Mouse (Mus musculus) neural tube, embryonic 11.5 days (tissue): Measurements from ENCODE around the gene Slc27a1. TPM values are rescaled to one million over a fixed set of nuclear protein-coding genes. Genes with fewer than 3 reads are reported as not detected.

Experiments used
- ATAC-seq: fragments of 200-750 bp; cut with Nextera tagmentation; 2 replicates; pipeline ENCODE4 v1.8.0; 2017; ENCODE audit warnings: moderate number of reproducible peaks, mild to moderate bottlenecking, moderate TSS enrichment, moderate library complexity; ENCODE audit not compliant: insufficient read depth, low FRiP score, low TSS enrichment
- DNase-seq: peaks from one replicate; pipeline ENCODE4 v3.0.0-alpha.2; 2015; ENCODE audit warnings: low spot score
- H3K27ac ChIP-seq: fragments of 300-500 bp; sonication (generic); 2 replicates; pipeline ENCODE4 v1.5.1; 2014; ENCODE audit warnings: low read depth, mild to moderate bottlenecking, low read length
- H3K27me3 ChIP-seq: fragments of 300-500 bp; sonication (generic); 2 replicates; pipeline ENCODE4 v1.6.1; 2014; ENCODE audit warnings: mild to moderate bottlenecking, low read length, mixed read lengths; ENCODE audit not compliant: control insufficient read depth, insufficient read depth
- H3K36me3 ChIP-seq: fragments of 300-500 bp; sonication (generic); 2 replicates; pipeline ENCODE4 v1.6.1; 2014; ENCODE audit warnings: mild to moderate bottlenecking, low read length, moderate library complexity, mixed read lengths; ENCODE audit not compliant: control insufficient read depth, insufficient read depth
- H3K4me1 ChIP-seq: fragments of 300-500 bp; sonication (generic); 2 replicates; pipeline ENCODE4 v1.6.1; 2014; ENCODE audit warnings: low read length, mixed read lengths; ENCODE audit not compliant: control insufficient read depth, insufficient read depth
- H3K4me2 ChIP-seq: fragments of 300-500 bp; sonication (generic); 2 replicates; pipeline ENCODE4 v1.6.1; 2014; ENCODE audit warnings: low read depth, mild to moderate bottlenecking, moderate library complexity
- H3K4me3 ChIP-seq: fragments of 300-500 bp; sonication (generic); 2 replicates; pipeline ENCODE4 v1.5.1; 2014; ENCODE audit warnings: low read depth, low read length
- H3K9ac ChIP-seq: fragments of 300-500 bp; sonication (generic); 2 replicates; pipeline ENCODE4 v1.6.1; 2014; ENCODE audit warnings: mild to moderate bottlenecking, low read length
- H3K9me3 ChIP-seq: fragments of 300-500 bp; sonication (generic); 2 replicates; pipeline ENCODE4 v1.6.1; 2016; ENCODE audit warnings: low read length; ENCODE audit not compliant: control insufficient read depth
- WGBS: fragments of 180-500 bp; shearing (Covaris S2); extraction: QIAGEN DNeasy Blood & Tissue Kit; methylation state at CpG from one replicate; pipeline ENCODE4 v1.1.7; 2014; 5-methylcytosine and 5-hydroxymethylcytosine counted together
- polyA plus RNA-seq: library from polyadenylated mRNA; unstranded; fragments of >200 nt; fragmentation: Nextera tagmentation; extraction: Ambion mirVana; gene quantifications from 2 replicates; pipeline ENCODE4 v1.2.1, GENCODE M21; 2014

The Slc27a1 gene
- polyA plus RNA-seq, 1 experiment from 2014 or later = 10.5 TPM

GRCm38 (mm10) chr8:71612141-71612540 lies 43.5 kb downstream of the Slc27a1 start:
- H3K4me2 ChIP-seq = peak overlapping the region; percentile 79
- no peaks in the 10 kb centered on the region for H3K27me3 ChIP-seq
- H3K4me3 ChIP-seq = peak overlapping the region; percentile 94
- WGBS = 58% methylated on average over 5 of the region's 5 CpGs
- no peaks in the 10 kb centered on the region for H3K9me3 ChIP-seq
- H3K4me1 ChIP-seq = peaks cover 8% of the 10 kb centered on the region
- H3K36me3 ChIP-seq = peaks cover 9% of the 10 kb centered on the region; the same call in 1 of the 2 replicates
- DNase-seq (no peak), ATAC-seq (no peak)
- H3K9ac ChIP-seq = 0 out of 2 replicates have a peak overlapping the region, but pooled peaks have one; percentile 92
- no peak overlapping the region for H3K27ac ChIP-seq

DNA sequence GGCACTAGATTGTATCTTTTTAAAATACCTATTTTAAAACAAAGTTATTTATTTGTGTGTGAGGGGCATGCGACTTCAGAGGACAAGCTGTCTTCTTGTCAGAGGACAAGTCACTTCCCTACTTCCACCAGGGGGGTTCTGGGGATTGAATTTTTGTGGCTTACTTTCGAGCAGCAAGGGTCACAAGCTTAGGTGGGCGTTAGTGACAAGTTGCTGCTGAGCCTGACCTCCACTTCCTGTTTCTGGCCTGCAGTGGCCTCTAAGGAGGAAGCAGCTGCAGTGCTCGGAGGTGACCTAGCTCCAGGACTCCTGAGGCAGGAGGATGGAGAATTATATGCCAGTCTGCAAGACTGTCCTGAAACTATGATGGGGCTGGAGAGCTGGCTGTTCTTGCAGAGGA lies 44.7 kb downstream of the Slc27a1 start:
- Histone ChIP-seq H3K4me2 (no peak overlapping the region), H3K9ac (no peak overlapping the region), H3K9me3 (no peaks in the 10 kb centered on the region), H3K27ac (no peak overlapping the region), H3K27me3 (no peaks in the 10 kb centered on the region), H3K4me1 (peaks cover 8% of the 10 kb centered on the region), H3K36me3 (peaks cover 15% of the 10 kb centered on the region), H3K4me3 (no peak overlapping the region)
- DNase-seq (no peak), ATAC-seq (no peak)
- 66% methylated on average over 4 of the region's 4 CpGs for WGBS

DNA sequence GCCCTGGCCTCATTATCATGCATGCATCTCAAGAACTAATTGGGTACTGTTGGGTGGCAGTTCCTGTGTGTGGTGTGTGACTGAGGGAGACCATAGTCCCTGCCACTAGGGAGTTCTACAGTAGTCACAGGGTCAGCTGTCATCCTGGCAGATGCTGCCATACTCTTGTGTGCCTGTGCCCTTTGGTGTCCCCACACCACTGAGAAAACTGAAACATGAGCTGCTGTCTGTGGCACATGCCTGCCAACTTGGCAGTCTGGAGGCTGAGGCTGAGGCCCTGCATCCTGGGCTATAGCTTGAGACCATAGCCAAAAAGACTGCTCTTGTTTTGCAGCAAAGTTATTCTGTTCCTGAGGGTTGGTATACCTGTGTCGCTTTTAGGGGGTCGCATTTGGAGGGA lies 51.1 kb downstream of the Slc27a1 start:
- Histone ChIP-seq H3K27ac (no peak overlapping the region), H3K4me3 (no peak overlapping the region), H3K27me3 (no peaks in the 10 kb centered on the region), H3K4me2 (no peak overlapping the region), H3K9ac (no peak overlapping the region), H3K36me3 (peaks cover 57% of the 10 kb centered on the region), H3K9me3 (0 out of 2 replicates have a peak, but pooled peaks cover 5% of the 10 kb centered on the region), H3K4me1 (no peaks in the 10 kb centered on the region)
- WGBS = 94% methylated on average over 2 of the region's 2 CpGs
- no peak for ATAC-seq
- no peak for DNase-seq

GRCm38 (mm10) chr8:71625088-71625487 lies 56.4 kb downstream of the Slc27a1 start:
- peaks cover 7% of the 10 kb centered on the region for H3K4me1 ChIP-seq
- peaks cover 38% of the 10 kb centered on the region for H3K36me3 ChIP-seq
- H3K27me3 ChIP-seq = peaks cover 3% of the 10 kb centered on the region
- H3K9me3 ChIP-seq = 0 out of 2 replicates have a peak, but pooled peaks cover 5% of the 10 kb centered on the region
- DNase-seq (no peak), ATAC-seq (no peak)
- H3K27ac ChIP-seq = no peak overlapping the region
- H3K4me3 ChIP-seq = no peak overlapping the region
- WGBS = 75% methylated on average over 1 of the region's 1 CpGs
- no peak overlapping the region for H3K4me2 ChIP-seq
- no peak overlapping the region for H3K9ac ChIP-seq

DNA sequence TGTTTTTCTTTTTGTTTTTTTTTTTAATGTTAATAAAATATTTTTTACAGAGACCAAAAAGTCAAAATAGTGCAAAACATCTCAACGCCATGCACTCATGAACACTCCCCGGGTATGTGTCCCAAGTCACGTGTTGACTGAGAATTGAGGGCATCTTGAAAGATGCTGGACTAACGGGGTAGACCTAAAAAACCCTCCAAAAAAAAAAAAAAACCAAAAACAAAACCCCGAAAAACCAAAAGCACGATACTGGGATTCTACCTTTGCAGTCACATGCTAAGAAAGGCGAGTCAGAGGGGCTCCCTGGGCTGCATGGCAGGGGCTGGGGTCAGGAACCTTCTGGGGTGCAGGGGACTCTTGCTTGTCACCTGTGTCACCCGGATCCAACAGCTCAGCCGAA lies 58.1 kb downstream of the Slc27a1 start:
- H3K4me2 ChIP-seq = no peak overlapping the region
- H3K27me3 ChIP-seq = peaks cover 9% of the 10 kb centered on the region
- WGBS = 89% methylated on average over 9 of the region's 9 CpGs
- ATAC-seq (no peak), DNase-seq (no peak)
- peaks cover 9% of the 10 kb centered on the region for H3K4me1 ChIP-seq
- 0 out of 2 replicates have a peak, but pooled peaks cover 5% of the 10 kb centered on the region for H3K9me3 ChIP-seq
- no peak overlapping the region for H3K4me3 ChIP-seq
- peaks cover 26% of the 10 kb centered on the region for H3K36me3 ChIP-seq
- no peak overlapping the region for H3K27ac ChIP-seq
- no peak overlapping the region for H3K9ac ChIP-seq

DNA sequence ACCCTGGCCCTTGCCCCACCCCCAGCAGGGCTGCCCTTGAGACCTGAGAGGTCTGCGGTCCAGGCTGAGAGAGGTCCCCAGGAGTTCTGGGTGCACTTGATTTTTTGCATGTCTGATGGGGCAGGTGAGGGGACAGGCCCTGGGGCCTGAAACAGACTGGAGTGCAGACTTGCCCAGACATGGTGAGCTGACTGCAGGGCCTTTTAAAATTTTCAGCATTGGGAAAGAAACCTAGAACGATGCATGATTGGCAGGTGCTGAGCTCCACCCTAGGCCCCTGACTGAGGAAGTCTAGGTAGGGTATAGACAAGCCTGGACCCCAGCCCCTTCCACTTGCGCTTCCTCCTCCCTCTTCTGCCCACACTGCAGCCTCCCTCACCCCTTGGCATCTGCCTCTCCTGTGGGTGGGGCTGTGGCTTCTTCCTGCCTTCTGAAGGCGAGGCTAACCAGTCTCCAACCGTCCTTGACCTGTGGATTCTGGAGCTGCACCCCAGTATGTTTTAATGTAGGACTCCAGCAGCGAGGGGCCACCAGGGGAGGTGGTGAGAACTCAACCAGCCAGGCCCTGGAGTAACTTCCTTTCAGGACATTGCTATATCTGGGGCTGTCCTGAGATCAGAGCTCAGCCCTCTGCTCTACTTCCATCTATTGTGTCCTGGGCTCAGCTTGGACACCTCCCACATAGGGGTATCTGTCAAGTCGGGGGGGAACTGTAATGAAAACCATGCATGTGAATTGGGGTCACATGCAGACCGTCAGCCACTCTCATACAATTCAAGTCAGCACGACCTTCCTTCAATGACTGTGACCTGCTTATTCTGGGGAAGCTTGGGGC lies 58.8 kb downstream of the Slc27a1 start:
- H3K36me3 ChIP-seq = peaks cover 19% of the 10 kb centered on the region

GRCm38 (mm10) chr8:71628396-71629095 lies 59.9 kb downstream of the Slc27a1 start:
- Histone ChIP-seq H3K4me2 (peak overlapping the region; percentile 85), H3K9me3 (peaks cover 7% of the 10 kb centered on the region), H3K9ac (peak overlapping the region; percentile 62), H3K27ac (no peak overlapping the region), H3K36me3 (peaks cover 9% of the 10 kb centered on the region), H3K27me3 (peaks cover 14% of the 10 kb centered on the region), H3K4me1 (peaks cover 9% of the 10 kb centered on the region), H3K4me3 (peak overlapping the region; percentile 43)
- 8% methylated on average over 16 of the region's 16 CpGs for WGBS
- DNase-seq (no peak), ATAC-seq (no peak)

More for the DNA sequence above, 58.8 kb downstream of the Slc27a1 start:
- no peak for ATAC-seq
- no peak overlapping the region for H3K4me2 ChIP-seq
- peaks cover under 1% of the 10 kb centered on the region; the same call in 1 of the 2 replicates for H3K9me3 ChIP-seq
- H3K27me3 ChIP-seq = peaks cover 12% of the 10 kb centered on the region
- no peak overlapping the region for H3K9ac ChIP-seq
- WGBS = 52% methylated on average over 9 of the region's 9 CpGs
- no peak overlapping the region for H3K27ac ChIP-seq
- H3K4me3 ChIP-seq = no peak overlapping the region
- H3K4me1 ChIP-seq = peaks cover 9% of the 10 kb centered on the region
- no peak for DNase-seq

- peaks cover 9% of the 10 kb centered on the region for H3K4me1 ChIP-seq
- peak; percentile 89 for ATAC-seq
- H3K9ac ChIP-seq = peak overlapping the region; percentile 62
- H3K27ac ChIP-seq = no peak overlapping the region
- WGBS = under 1% methylated on average over 53 of the region's 55 CpGs
- H3K27me3 ChIP-seq = peaks cover 21% of the 10 kb centered on the region
- peak; percentile 97 for DNase-seq
- peaks cover 7% of the 10 kb centered on the region for H3K9me3 ChIP-seq
- H3K36me3 ChIP-seq = peaks cover 2% of the 10 kb centered on the region; the same call in 1 of the 2 replicates
- peak overlapping the region; percentile 43 for H3K4me3 ChIP-seq
- peak overlapping the region; percentile 85 for H3K4me2 ChIP-seq
Measured at GRCm38 (mm10) chr8:71629096-71629697, 60.5 kb downstream of the Slc27a1 start.
